ENCODE assay signal across 25 mouse cellular contexts in genomic region chr9:44981676-44982075, GRCm38 (mm10). TPM values are rescaled to one million over a fixed set of nuclear protein-coding genes. Genes with fewer than 3 reads are reported as not detected.
DNase-seq lines count a peak whose midpoint lies in the region; ATAC-seq and TF ChIP-seq lines count a peak whose summit lies in the region.
"Had no signal": no experiment of that assay in that cellular context is flagged by ENCODE, and none has a peak within 500 bp of the region (broad histone marks: within the 10 kb centered on the region; RNA-seq: fewer than 3 reads in every experiment).

Gene Cd3d, plus strand, starts transcription at chr9:44981786.

- H3K4me3 ChIP-seq in heart, embryonic 15.5 days, result no peak within 1 kb of the TSS; the same call in 1 of the 2 replicates
- H3K4me3 ChIP-seq in heart, adult 2 months, result no peak within 1 kb of the TSS
- H3K4me3 ChIP-seq: forebrain, embryonic 12.5 days; hindbrain, embryonic 12.5 days; limb, embryonic 13.5 days; liver, embryonic 13.5 days; lung, embryonic 15.5 days had no signal

- no peak for ATAC-seq in heart, embryonic 15.5 days (replicated peaks; ENCODE audit: insufficient number of reproducible peaks, insufficient read depth, low FRiP score, low read depth)
- peak; percentile 31 for ATAC-seq in CD4-positive, CD25-positive, alpha-beta regulatory T cell, adult 4 months
- ATAC-seq in megakaryocyte-erythroid progenitor cell, adult 5-6 weeks (replicated peaks; ENCODE audit: low FRiP score, low TSS enrichment, poor library complexity, severe bottlenecking), result no peak

- H3K36me3 ChIP-seq in heart, embryonic 15.5 days, result no peaks in the 10 kb centered on the region
- H3K36me3 ChIP-seq in heart, adult 2 months (ENCODE audit: control insufficient read depth, insufficient read depth, low read length), result no peaks in the 10 kb centered on the region
- H3K36me3 ChIP-seq: forebrain, embryonic 12.5 days; hindbrain, embryonic 12.5 days; limb, embryonic 13.5 days; liver, embryonic 13.5 days; lung, embryonic 15.5 days had no signal

- no peaks in the 10 kb centered on the region for H3K79me2 ChIP-seq in heart, adult 2 months (replicated peaks; ENCODE audit: control insufficient read depth, insufficient read depth, low read length)

- no peak within 1 kb of the TSS for H3K4me2 ChIP-seq in heart, embryonic 15.5 days
- H3K4me2 ChIP-seq: forebrain, embryonic 12.5 days; hindbrain, embryonic 12.5 days; limb, embryonic 13.5 days; liver, embryonic 13.5 days; lung, embryonic 15.5 days had no signal

- H3K9ac ChIP-seq in heart, embryonic 15.5 days, result no peak within 1 kb of the TSS
- H3K9ac ChIP-seq in heart, adult 2 months (ENCODE audit: low read depth, low read length), result no peak within 1 kb of the TSS
- H3K9ac ChIP-seq: forebrain, embryonic 12.5 days; hindbrain, embryonic 12.5 days; limb, embryonic 13.5 days; liver, embryonic 13.5 days; lung, embryonic 15.5 days had no signal

- intact Hi-C loops in heart, adult 2 months (cut with DNase I), result no loop called here

- no peaks in the 10 kb centered on the region for H3K9me3 ChIP-seq in heart, embryonic 15.5 days (replicated peaks)
- H3K9me3 ChIP-seq: forebrain, embryonic 12.5 days; hindbrain, embryonic 12.5 days; limb, embryonic 13.5 days; liver, embryonic 13.5 days; lung, embryonic 15.5 days had no signal

- 0 out of 2 replicates have a peak within 1 kb of the TSS, but pooled peaks have one; percentile 0 for H3K27ac ChIP-seq in heart, embryonic 15.5 days
- no peak within 1 kb of the TSS for H3K27ac ChIP-seq in heart, adult 2 months
- H3K27ac ChIP-seq: forebrain, embryonic 12.5 days; hindbrain, embryonic 12.5 days; limb, embryonic 13.5 days; liver, embryonic 13.5 days; lung, embryonic 15.5 days had no signal

- no peak for TF ChIP-seq EP300 in heart, adult 2 months (IDR thresholded peaks at IDR 0.05; ENCODE audit: insufficient read depth, low read depth, low read length)

- no peaks in the 10 kb centered on the region for H3K27me3 ChIP-seq in heart, embryonic 15.5 days
- peaks cover 1% of the 10 kb centered on the region for H3K27me3 ChIP-seq in heart, adult 2 months (ENCODE audit: control insufficient read depth, insufficient read depth, low read length)
- H3K27me3 ChIP-seq: liver, embryonic 13.5 days; lung, embryonic 15.5 days had no signal

- 67% methylated on average over 4 of the region's 4 CpGs for WGBS in heart, embryonic 15.5 days
- WGBS in heart, adult 2 months, result 72% methylated on average over 4 of the region's 4 CpGs

- H3K4me1 ChIP-seq in heart, embryonic 15.5 days (replicated peaks), result no peaks in the 10 kb centered on the region; the same call in 1 of the 2 replicates
- H3K4me1 ChIP-seq in heart, adult 2 months (ENCODE audit: control insufficient read depth, insufficient read depth, low read length), result no peaks in the 10 kb centered on the region
- H3K4me1 ChIP-seq: forebrain, embryonic 12.5 days; hindbrain, embryonic 12.5 days; limb, embryonic 13.5 days; lung, embryonic 15.5 days had no signal

- no peak for TF ChIP-seq CTCF in heart, adult 2 months (IDR thresholded peaks at IDR 0.05)

- no peak for DNase-seq in heart, adult 2 months
- peak; percentile 79 for DNase-seq in naive thymus-derived CD4-positive, alpha-beta T cell, adult 2 months (ENCODE audit: low read depth)
- peak; percentile 79 for DNase-seq in thymus, postnatal 14 days
- no peak for DNase-seq in frontal cortex, postnatal 25 days (ENCODE audit: low spot score in 2 of 2)
- DNase-seq in spleen, postnatal 14 days (ENCODE audit: low spot score in 2 of 2), result no peak
- DNase-seq: cerebellum, adult 2 months; gastrocnemius, postnatal 14 days; heart, adult 18-20 months; heart, postnatal 10 days; kidney, adult 9 months; kidney, postnatal 36 days; liver, embryonic 13.5 days; midbrain, embryonic 14.5 days; right cerebral cortex, postnatal 25 days had no signal

- no peak for TF ChIP-seq POLR2A in heart, adult 2 months (IDR thresholded peaks at IDR 0.05; ENCODE audit: insufficient read depth, low read depth, low read length)

RNA-seq across cellular contexts. Expression of gene Cd3d, which starts in this region (rescaled TPM):
- polyA plus RNA-seq in heart, embryonic 15.5 days (2015; fragmentation: Nextera tagmentation; extraction: Ambion mirVana), result 1.4 and 16.0 TPM in 2 replicates
- under 1 TPM in 1 of 2 experiments, not detected in 1; 0.66 TPM for total RNA-seq in heart, adult 2 months (2021)
- polyA plus RNA-seq in heart, adult 2 months (2012; rRNA removed), result 0.29 and 0.92 TPM in 2 replicates
- polyA plus RNA-seq in CD4-positive, CD25-positive, alpha-beta regulatory T cell, adult 4 months (2017; shearing (Covaris generic)), result 100 to 1,000 TPM; 544 to 973 TPM
- 5.5 and 24.0 TPM in 2 replicates for total RNA-seq in megakaryocyte-erythroid progenitor cell, adult 5-6 weeks (2014; fragmentation: Nextera tagmentation)
- total RNA-seq in megakaryocyte-erythroid progenitor cell, adult 5-6 weeks (2017), result not detected in 2 replicates
- total RNA-seq: layer of hippocampus, postnatal 25 days; left cerebral cortex, postnatal 10 days had no signal
- polyA plus RNA-seq: forebrain, embryonic 12.5 days; hindbrain, embryonic 12.5 days; intestine, embryonic 14.5 days; limb, embryonic 13.5 days; liver, embryonic 13.5 days; midbrain, embryonic 14.5 days; neural tube, embryonic 14.5 days had no signal

Comparison
In these comparisons a context has a peak if more than half of its experiments do, and no peak if none do; other contexts are left out.
1. RNA of gene Cd3d (polyA plus RNA-seq): 544 to 973 TPM in CD4-positive, CD25-positive, alpha-beta regulatory T cell, adult 4 months; 1.4 to 16.0 TPM in heart, embryonic 15.5 days and 0.29 to 0.92 TPM in heart, adult 2 months; every median in the first group is over 10 times any median in the second.
2. DNase-seq: peak in naive thymus-derived CD4-positive, alpha-beta T cell, adult 2 months (single experiment) and thymus, postnatal 14 days (single experiment); none in heart, adult 2 months (0 of 2), frontal cortex, postnatal 25 days (0 of 2) and spleen, postnatal 14 days (0 of 2).